Comparison of ENCODE assay signal across 7 mouse cellular contexts in the genomic region with DNA sequence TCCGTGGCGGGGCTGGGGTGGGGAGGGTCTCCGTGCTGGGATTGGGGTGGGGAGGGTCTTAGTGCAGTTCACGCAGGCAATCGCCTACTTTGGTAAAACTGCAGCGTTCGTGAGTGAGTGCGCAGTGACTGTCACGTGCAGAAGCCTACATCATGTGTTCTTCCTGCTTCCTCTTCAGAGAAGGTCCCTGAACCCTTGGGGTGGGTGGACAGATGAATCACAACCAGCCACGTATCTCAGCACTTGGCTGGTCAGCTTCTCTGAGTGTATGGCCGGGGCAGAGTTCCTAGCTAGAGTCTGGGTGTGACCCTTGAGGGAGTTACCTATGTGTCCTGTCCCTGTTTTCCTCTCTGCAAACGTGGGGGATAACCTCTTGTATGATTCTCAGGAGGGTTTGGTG. TPM values are rescaled to one million over a fixed set of nuclear protein-coding genes. Genes with fewer than 3 reads are reported as not detected.
DNase-seq lines count a peak whose midpoint lies in the region; ATAC-seq and TF ChIP-seq lines count a peak whose summit lies in the region.

No protein-coding gene starts in this region.

- no peaks in the 10 kb centered on the region for H3K4me1 ChIP-seq in cerebellum, adult 2 months (ENCODE audit: control insufficient read depth, insufficient read depth, low read length)
- H3K4me1 ChIP-seq in hindbrain, embryonic 14.5 days (replicated peaks; ENCODE audit: control insufficient read depth, insufficient read depth, low read length) = no peaks in the 10 kb centered on the region
- no peaks in the 10 kb centered on the region for H3K4me1 ChIP-seq in limb, embryonic 11.5 days (ENCODE audit: control insufficient read depth, insufficient read depth, low read length)
- peaks cover 3% of the 10 kb centered on the region; the same call in 1 of the 2 replicates for H3K4me1 ChIP-seq in midbrain, embryonic 11.5 days (ENCODE audit: control insufficient read depth, insufficient read depth, low read length)

- no peak for TF ChIP-seq CTCF in cerebellum, adult 2 months (IDR thresholded peaks at IDR 0.05; ENCODE audit: borderline replicate concordance, insufficient read depth, low read depth, low read length)

- 7% methylated on average over 10 of the region's 12 CpGs for WGBS in cerebellum, adult 2 months
- under 1% methylated on average over 12 of the region's 12 CpGs for WGBS in hindbrain, embryonic 14.5 days
- 2% methylated on average over 12 of the region's 12 CpGs for WGBS in limb, embryonic 11.5 days
- WGBS in midbrain, embryonic 11.5 days = 0% methylated on average over 12 of the region's 12 CpGs

- peak; percentile 87 for DNase-seq in NIH3T3 (ENCODE audit: low read depth)
- DNase-seq in cerebellum, adult 2 months = peak; percentile 39 to 40
- DNase-seq in frontal cortex, postnatal 36 days (ENCODE audit: low spot score in 2 of 2) = peak; percentile 50 to 60
- DNase-seq in hindbrain, embryonic 14.5 days (ENCODE audit: low spot score) = peak; percentile 32
- peak; percentile 49 for DNase-seq in limb, embryonic 11.5 days (ENCODE audit: low spot score)
- DNase-seq in midbrain, embryonic 11.5 days (ENCODE audit: low spot score, missing footprints) = peak; percentile 89
- peak; percentile 31 to 56 for DNase-seq in spleen, postnatal 10 days (ENCODE audit: low spot score in 2 of 2)

- TF ChIP-seq POLR2A in cerebellum, adult 2 months (IDR thresholded peaks at IDR 0.05; ENCODE audit: borderline replicate concordance, insufficient read depth, low read length) = no peak

- H3K36me3 ChIP-seq in hindbrain, embryonic 14.5 days (replicated peaks; ENCODE audit: control insufficient read depth, insufficient read depth) = no peaks in the 10 kb centered on the region
- H3K36me3 ChIP-seq in limb, embryonic 11.5 days (ENCODE audit: control insufficient read depth, insufficient read depth, low read length) = no peaks in the 10 kb centered on the region
- no peaks in the 10 kb centered on the region for H3K36me3 ChIP-seq in midbrain, embryonic 11.5 days (ENCODE audit: control insufficient read depth, insufficient read depth, low read length)

- no peaks in the 10 kb centered on the region for H3K27me3 ChIP-seq in cerebellum, adult 2 months (ENCODE audit: control insufficient read depth, insufficient read depth, low read length)
- H3K27me3 ChIP-seq in hindbrain, embryonic 14.5 days (ENCODE audit: control insufficient read depth, insufficient read depth, low read length) = no peaks in the 10 kb centered on the region
- H3K27me3 ChIP-seq in limb, embryonic 11.5 days (ENCODE audit: control insufficient read depth, insufficient read depth, low read length) = no peaks in the 10 kb centered on the region
- no peaks in the 10 kb centered on the region for H3K27me3 ChIP-seq in midbrain, embryonic 11.5 days (ENCODE audit: control insufficient read depth, insufficient read depth, low read length)

- peak overlapping the region; percentile 15 for H3K4me3 ChIP-seq in cerebellum, adult 2 months (replicated peaks; ENCODE audit: insufficient read depth, low read depth, low read length)
- peak overlapping the region; percentile 51 for H3K4me3 ChIP-seq in hindbrain, embryonic 14.5 days (replicated peaks; ENCODE audit: low read length)
- peak overlapping the region; percentile 59 for H3K4me3 ChIP-seq in limb, embryonic 11.5 days (ENCODE audit: low read depth, low read length)
- peak overlapping the region; percentile 64 for H3K4me3 ChIP-seq in midbrain, embryonic 11.5 days (ENCODE audit: low read depth, low read length)

- no peaks in the 10 kb centered on the region for H3K9me3 ChIP-seq in hindbrain, embryonic 14.5 days (ENCODE audit: control insufficient read depth, low read length)
- no peaks in the 10 kb centered on the region for H3K9me3 ChIP-seq in limb, embryonic 11.5 days (ENCODE audit: control insufficient read depth, low read length)
- H3K9me3 ChIP-seq in midbrain, embryonic 11.5 days (ENCODE audit: control insufficient read depth, low read length) = no peaks in the 10 kb centered on the region

- H3K4me2 ChIP-seq in hindbrain, embryonic 14.5 days (replicated peaks) = peak overlapping the region; percentile 76
- peak overlapping the region; percentile 48 for H3K4me2 ChIP-seq in limb, embryonic 11.5 days (ENCODE audit: low read depth, severe bottlenecking)
- peak overlapping the region; percentile 50 for H3K4me2 ChIP-seq in midbrain, embryonic 11.5 days

- peak overlapping the region; percentile 34; the same call in 1 of the 2 replicates for H3K9ac ChIP-seq in hindbrain, embryonic 14.5 days
- H3K9ac ChIP-seq in limb, embryonic 11.5 days (ENCODE audit: low read length) = no peak overlapping the region
- peak overlapping the region; percentile 49 for H3K9ac ChIP-seq in midbrain, embryonic 11.5 days (ENCODE audit: low read length)

- H3K27ac ChIP-seq in cerebellum, adult 2 months (ENCODE audit: insufficient read depth, low read length) = no peak overlapping the region
- no peak overlapping the region for H3K27ac ChIP-seq in hindbrain, embryonic 14.5 days
- no peak overlapping the region for H3K27ac ChIP-seq in limb, embryonic 11.5 days (replicated peaks; ENCODE audit: low read depth, low read length)
- H3K27ac ChIP-seq in midbrain, embryonic 11.5 days (ENCODE audit: low read depth, low read length) = no peak overlapping the region

- no peak for ATAC-seq in hindbrain, embryonic 14.5 days (ENCODE audit: low FRiP score)
- no peak for ATAC-seq in limb, embryonic 11.5 days (ENCODE audit: insufficient number of reproducible peaks, low FRiP score, low TSS enrichment, low read depth)
- ATAC-seq in midbrain, embryonic 11.5 days (ENCODE audit: low FRiP score) = no peak

RNA-seq across cellular contexts. Expression of a gene that starts 27.9 kb away (rescaled TPM):
- not detected in 2 replicates for polyA plus RNA-seq in cerebellum, adult 2 months (2012; rRNA removed)
- not detected in 2 replicates for polyA plus RNA-seq in hindbrain, embryonic 14.5 days (2014; fragmentation: Nextera tagmentation; extraction: Ambion mirVana)
- not detected in 2 replicates for polyA plus RNA-seq in limb, embryonic 11.5 days (2014; fragmentation: Nextera tagmentation; extraction: Ambion mirVana)
- 0.03 TPM in 1 of 2 replicates, not detected in the other for polyA plus RNA-seq in midbrain, embryonic 11.5 days (2014; fragmentation: Nextera tagmentation; extraction: Ambion mirVana)

RNA-seq across cellular contexts. Expression of a gene that starts 47.5 kb away (rescaled TPM):
- polyA plus RNA-seq in cerebellum, adult 2 months (2012; rRNA removed) = 38.9 and 39.9 TPM in 2 replicates
- 6.6 and 6.9 TPM in 2 replicates for polyA plus RNA-seq in hindbrain, embryonic 14.5 days (2014; fragmentation: Nextera tagmentation; extraction: Ambion mirVana)
- 6.1 and 7.2 TPM in 2 replicates for polyA plus RNA-seq in limb, embryonic 11.5 days (2014; fragmentation: Nextera tagmentation; extraction: Ambion mirVana)
- polyA plus RNA-seq in midbrain, embryonic 11.5 days (2014; fragmentation: Nextera tagmentation; extraction: Ambion mirVana) = 5.3 and 6.0 TPM in 2 replicates

RNA-seq across cellular contexts. Expression of a gene that starts 49.3 kb away (rescaled TPM):
- polyA plus RNA-seq in cerebellum, adult 2 months (2012; rRNA removed) = not detected in 2 replicates
- polyA plus RNA-seq in hindbrain, embryonic 14.5 days (2014; fragmentation: Nextera tagmentation; extraction: Ambion mirVana) = not detected in 2 replicates
- not detected in 2 replicates for polyA plus RNA-seq in limb, embryonic 11.5 days (2014; fragmentation: Nextera tagmentation; extraction: Ambion mirVana)
- not detected in 2 replicates for polyA plus RNA-seq in midbrain, embryonic 11.5 days (2014; fragmentation: Nextera tagmentation; extraction: Ambion mirVana)

Comparison
In these comparisons a context has a peak if more than half of its experiments do, and no peak if none do; other contexts are left out.
1. DNase-seq: peak in every context shown above with its lines; median percentile 89 in midbrain, embryonic 11.5 days; 87 in NIH3T3; 55 in frontal cortex, postnatal 36 days; 49 in limb, embryonic 11.5 days; 44 in spleen, postnatal 10 days; 40 in cerebellum, adult 2 months; 32 in hindbrain, embryonic 14.5 days.